Mouse (Mus musculus): ENCODE measurements around the gene Gtdc1.

DNA sequence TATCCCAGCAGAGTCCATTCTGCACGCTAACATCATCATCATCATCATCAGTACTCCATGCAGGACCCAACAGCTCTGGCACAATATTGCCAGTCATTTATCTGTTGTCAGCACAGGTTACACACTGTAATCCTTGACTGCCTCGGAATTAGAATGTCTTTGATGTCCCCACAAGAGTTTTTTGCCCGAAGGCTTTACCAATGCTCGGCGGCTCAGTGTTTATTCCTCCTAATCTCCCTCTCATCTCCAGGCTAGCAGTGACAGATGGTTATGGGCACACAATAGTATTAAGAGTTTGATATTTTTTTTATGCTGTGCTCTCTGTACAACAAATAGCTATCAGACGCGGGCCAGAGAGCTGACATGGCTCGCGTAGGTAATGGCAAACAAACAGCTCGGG is 294.9 kb downstream of the Gtdc1 start:
- no peak for TF ChIP-seq EP300 (IDR thresholded peaks at IDR 0.05; ENCODE audit: insufficient read depth, low read depth, low read length)
- TF ChIP-seq CTCF (IDR thresholded peaks at IDR 0.05): no peak
